Mouse (Mus musculus) T-helper 2 cell (primary cell): ENCODE results near the gene Nfix.

Experiments used
- in situ Hi-C: fragments of 300-600 bp; cut with MboI, MseI; formaldehyde crosslinking; loops from one replicate; pipeline ENCODE4 v1.15.1; 2025; ENCODE audit warnings: high pct_unique_total_duplicates

Gene Nfix

GRCm38 (mm10) chr8:84740895-84741843, 59.0 kb downstream of the Nfix start:
- in situ Hi-C loops: no loop called here

GRCm38 (mm10) chr8:84739401-84739742, 60.8 kb downstream of the Nfix start:
- in situ Hi-C loops: no loop called here

GRCm38 (mm10) chr8:84738715-84739400, 61.3 kb downstream of the Nfix start:
- in situ Hi-C loops: no loop called here

GRCm38 (mm10) chr8:84738266-84738665, 61.9 kb downstream of the Nfix start:
- in situ Hi-C loops: no loop called here

- in situ Hi-C loops: no loop called here
These were observed 62.5 kb downstream of the Nfix start for GRCm38 (mm10) chr8:84737608-84738007.

GRCm38 (mm10) chr8:84736521-84736920, 63.6 kb downstream of the Nfix start:
- in situ Hi-C loops: no loop called here

- in situ Hi-C loops: no loop called here
These were observed 64.5 kb downstream of the Nfix start for GRCm38 (mm10) chr8:84735597-84735996.

- in situ Hi-C loops: no loop called here
These were observed 65.5 kb downstream of the Nfix start for GRCm38 (mm10) chr8:84734680-84735079.

- in situ Hi-C loops: no loop called here
These were observed 66.2 kb downstream of the Nfix start for GRCm38 (mm10) chr8:84733959-84734358.

GRCm38 (mm10) chr8:84732996-84733395, 67.1 kb downstream of the Nfix start:
- in situ Hi-C loops: no loop called here

- in situ Hi-C loops: no loop called here
These were observed 67.6 kb downstream of the Nfix start for GRCm38 (mm10) chr8:84732545-84732944.

- in situ Hi-C loops: no loop called here
These were observed 68.6 kb downstream of the Nfix start for GRCm38 (mm10) chr8:84731371-84732177.

- in situ Hi-C loops: no loop called here
These were observed 69.4 kb downstream of the Nfix start for GRCm38 (mm10) chr8:84730541-84731370.

- in situ Hi-C loops: no loop called here
These were observed 70.2 kb downstream of the Nfix start for GRCm38 (mm10) chr8:84729921-84730362.

GRCm38 (mm10) chr8:84728474-84728873, 71.7 kb downstream of the Nfix start:
- in situ Hi-C loops: no loop called here

- in situ Hi-C loops: no loop called here
These were observed 74.2 kb downstream of the Nfix start for GRCm38 (mm10) chr8:84725941-84726259.

- in situ Hi-C loops: no loop called here
These were observed 74.8 kb downstream of the Nfix start for GRCm38 (mm10) chr8:84725246-84725940.

GRCm38 (mm10) chr8:84724683-84725082, 75.5 kb downstream of the Nfix start:
- in situ Hi-C loops: no loop called here

GRCm38 (mm10) chr8:84723571-84723900, 76.6 kb downstream of the Nfix start:
- in situ Hi-C loops: no loop called here

GRCm38 (mm10) chr8:84722850-84723570, 77.1 kb downstream of the Nfix start, which contains the start of gene G430095P16Rik:
Gene G430095P16Rik, plus strand, starts transcription at chr8:84723007.
- in situ Hi-C loops: no loop called here
